Mouse (Mus musculus) monocyte, adult 2 months (primary cell): ENCODE measurements around the gene Fgf3.
"Not testable (repeated sequence)": the region's sequence is repeated elsewhere in the genome, so short reads cannot be mapped to it uniquely, and the experiment has no call there.

ENCODE experiments used
- DNase-seq, 2 experiments: peaks; one replicate each; pipeline ENCODE4 v3.0.0; 2022; ENCODE audit warnings: low spot score in 2 of 2, low read depth in 1 of 2

Gene Fgf3

GRCm38 (mm10) chr7:144857826-144858342 is 20.0 kb downstream of the Fgf3 start:
- no peak for DNase-seq

- no peak for DNase-seq
Observed at GRCm38 (mm10) chr7:144858702-144859101, 20.8 kb downstream of the Fgf3 start.

GRCm38 (mm10) chr7:144861056-144861768 is 23.3 kb downstream of the Fgf3 start:
- DNase-seq = no peak

GRCm38 (mm10) chr7:144861769-144862070 is 23.8 kb downstream of the Fgf3 start:
- DNase-seq = no peak

- no peak for DNase-seq
Observed at GRCm38 (mm10) chr7:144862126-144862525, 24.2 kb downstream of the Fgf3 start.

- no peak for DNase-seq
Observed at GRCm38 (mm10) chr7:144862712-144863111, 24.8 kb downstream of the Fgf3 start.

GRCm38 (mm10) chr7:144863196-144863595 is 25.3 kb downstream of the Fgf3 start:
- no peak for DNase-seq

- DNase-seq = no peak
Observed at GRCm38 (mm10) chr7:144864160-144864670, 26.3 kb downstream of the Fgf3 start.

- DNase-seq = no peak
Observed at GRCm38 (mm10) chr7:144867161-144867560, 29.3 kb downstream of the Fgf3 start.

GRCm38 (mm10) chr7:144867602-144868001 is 29.7 kb downstream of the Fgf3 start:
- DNase-seq = no peak

GRCm38 (mm10) chr7:144872420-144872819 is 34.5 kb downstream of the Fgf3 start:
- no peak for DNase-seq

GRCm38 (mm10) chr7:144873160-144873559 is 35.3 kb downstream of the Fgf3 start:
- DNase-seq = no peak

- DNase-seq = no peak
Observed at GRCm38 (mm10) chr7:144874226-144874625, 36.3 kb downstream of the Fgf3 start.

- no peak for DNase-seq
Observed at GRCm38 (mm10) chr7:144878401-144878800, 40.5 kb downstream of the Fgf3 start.

- DNase-seq = no peak
Observed at GRCm38 (mm10) chr7:144883106-144883505, 45.2 kb downstream of the Fgf3 start.

GRCm38 (mm10) chr7:144887672-144888071 is 49.8 kb downstream of the Fgf3 start:
- DNase-seq = no peak

- no peak for DNase-seq
Observed at GRCm38 (mm10) chr7:144888564-144889299, 50.8 kb downstream of the Fgf3 start.

- DNase-seq = not testable (repeated sequence)
Observed at GRCm38 (mm10) chr7:144890661-144891060, 52.8 kb downstream of the Fgf3 start.

GRCm38 (mm10) chr7:144891863-144892262 is 54.0 kb downstream of the Fgf3 start:
- no peak for DNase-seq

GRCm38 (mm10) chr7:144892322-144892721 is 54.4 kb downstream of the Fgf3 start:
- no peak for DNase-seq
